Mouse (Mus musculus): ENCODE results near the gene Tmc8. TPM values are rescaled to one million over a fixed set of nuclear protein-coding genes. Genes with fewer than 3 reads are reported as not detected.
A peak's percentile ranks its signal among the peaks of the same experiment; 100 is the strongest.
"Not testable (repeated sequence)": the region's sequence is repeated elsewhere in the genome, so short reads cannot be mapped to it uniquely, and the experiment has no call there.

The Tmc8 gene
- polyA plus RNA-seq, 1 experiment from 2014 or later = 1.5 TPM

DNA sequence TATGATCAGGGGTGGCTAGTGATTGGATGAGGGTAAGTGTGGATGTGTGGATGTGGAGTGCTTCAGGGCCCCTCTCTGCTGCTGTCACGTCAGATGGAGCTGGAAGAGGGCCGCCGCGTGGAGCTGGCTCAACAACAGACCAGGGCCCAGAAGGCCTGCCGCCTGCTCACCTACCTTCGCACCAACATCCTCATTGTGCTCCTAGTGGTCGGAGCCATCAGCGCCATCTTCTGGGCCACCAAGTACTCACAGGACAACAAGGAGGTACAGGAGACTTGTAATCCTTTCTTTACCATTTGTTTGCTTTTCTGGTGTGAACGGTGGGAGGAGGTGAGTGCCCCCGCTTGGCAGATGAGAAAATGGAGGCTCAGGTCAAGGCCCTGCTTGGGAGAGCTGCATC is 4.4 kb downstream of the Tmc8 start:
- H3K9me3 ChIP-seq = no peaks in the 10 kb centered on the region
- no peak overlapping the region for H3K27ac ChIP-seq
- no peak overlapping the region for H3K4me3 ChIP-seq
- peaks cover 25% of the 10 kb centered on the region for H3K27me3 ChIP-seq (replicated peaks)
- no peak overlapping the region for H3K9ac ChIP-seq
- 7% methylated on average over 10 of the region's 10 CpGs for WGBS
- no peak overlapping the region for H3K4me2 ChIP-seq
- peaks cover 17% of the 10 kb centered on the region for H3K4me1 ChIP-seq
- ATAC-seq (replicated peaks) = no peak
- H3K36me3 ChIP-seq (replicated peaks) = no peaks in the 10 kb centered on the region

DNA sequence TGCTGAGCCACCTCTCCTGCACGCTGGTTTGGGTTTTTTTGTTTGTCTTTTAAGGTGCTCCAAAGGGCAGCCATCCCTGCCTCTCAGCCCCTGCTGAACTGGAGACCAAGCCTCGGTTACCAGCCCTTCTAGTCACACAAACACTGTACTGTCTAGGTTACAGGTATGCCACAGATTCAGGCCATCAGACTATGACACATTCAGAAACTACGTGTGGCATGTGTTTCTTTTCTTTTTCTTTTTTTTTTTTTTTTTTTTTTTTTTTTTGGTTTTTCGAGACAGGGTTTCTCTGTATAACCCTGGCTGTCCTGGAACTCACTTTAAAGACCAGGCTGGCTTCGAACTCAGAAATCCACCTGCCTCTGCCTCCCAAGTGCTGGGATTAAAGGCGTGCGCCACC is 6.6 kb downstream of the Tmc8 start:
- not testable (repeated sequence) for H3K27ac ChIP-seq; H3K4me2 ChIP-seq; H3K9me3 ChIP-seq; H3K9ac ChIP-seq; H3K4me3 ChIP-seq; ATAC-seq (replicated peaks); H3K4me1 ChIP-seq; H3K36me3 ChIP-seq (replicated peaks)
- WGBS = 87% methylated on average over 7 of the region's 7 CpGs
- peaks cover 28% of the 10 kb centered on the region for H3K27me3 ChIP-seq (replicated peaks)

GRCm38 (mm10) chr11:117790286-117790685 is 8.4 kb downstream of the Tmc8 start:
- no peaks in the 10 kb centered on the region for H3K4me1 ChIP-seq
- no peaks in the 10 kb centered on the region for H3K36me3 ChIP-seq (replicated peaks)
- no peak overlapping the region for H3K9ac ChIP-seq
- no peak overlapping the region for H3K4me3 ChIP-seq
- no peak overlapping the region for H3K27ac ChIP-seq
- H3K27me3 ChIP-seq (replicated peaks) = peaks cover 19% of the 10 kb centered on the region
- WGBS = 4% methylated on average over 14 of the region's 14 CpGs
- no peaks in the 10 kb centered on the region for H3K9me3 ChIP-seq
- H3K4me2 ChIP-seq = 0 out of 2 replicates have a peak overlapping the region, but pooled peaks have one; percentile 1
- ATAC-seq (replicated peaks) = no peak

GRCm38 (mm10) chr11:117790703-117791440 is 9.0 kb downstream of the Tmc8 start:
- H3K4me3 ChIP-seq = no peak overlapping the region
- no peak overlapping the region for H3K27ac ChIP-seq
- H3K36me3 ChIP-seq (replicated peaks) = no peaks in the 10 kb centered on the region
- H3K9ac ChIP-seq = no peak overlapping the region
- H3K4me1 ChIP-seq = no peaks in the 10 kb centered on the region
- no peaks in the 10 kb centered on the region for H3K9me3 ChIP-seq
- WGBS = 35% methylated on average over 23 of the region's 23 CpGs
- 0 out of 2 replicates have a peak overlapping the region, but pooled peaks have one; percentile 1 for H3K4me2 ChIP-seq
- no peak for ATAC-seq (replicated peaks)
- H3K27me3 ChIP-seq (replicated peaks) = peaks cover 19% of the 10 kb centered on the region

GRCm38 (mm10) chr11:117791441-117791761 is 9.5 kb downstream of the Tmc8 start:
- Histone ChIP-seq H3K27me3 (replicated peaks) (peaks cover 19% of the 10 kb centered on the region), H3K9ac (no peak overlapping the region), H3K36me3 (replicated peaks) (no peaks in the 10 kb centered on the region), H3K27ac (no peak overlapping the region), H3K9me3 (no peaks in the 10 kb centered on the region), H3K4me2 (no peak overlapping the region), H3K4me3 (no peak overlapping the region), H3K4me1 (no peaks in the 10 kb centered on the region)
- ATAC-seq (replicated peaks) = no peak
- WGBS = 85% methylated on average over 9 of the region's 9 CpGs

GRCm38 (mm10) chr11:117792281-117792888 is 10.5 kb downstream of the Tmc8 start:
- peaks cover 19% of the 10 kb centered on the region for H3K27me3 ChIP-seq (replicated peaks)
- ATAC-seq (replicated peaks) = no peak
- H3K36me3 ChIP-seq (replicated peaks) = no peaks in the 10 kb centered on the region
- WGBS = 14% methylated on average over 22 of the region's 22 CpGs
- H3K4me2 ChIP-seq = no peak overlapping the region
- no peak overlapping the region for H3K9ac ChIP-seq
- no peaks in the 10 kb centered on the region for H3K9me3 ChIP-seq
- H3K4me3 ChIP-seq = no peak overlapping the region
- H3K4me1 ChIP-seq = no peaks in the 10 kb centered on the region
- no peak overlapping the region for H3K27ac ChIP-seq

GRCm38 (mm10) chr11:117794035-117794551 is 12.2 kb downstream of the Tmc8 start:
- no peaks in the 10 kb centered on the region for H3K36me3 ChIP-seq (replicated peaks)
- no peaks in the 10 kb centered on the region for H3K4me1 ChIP-seq
- H3K4me2 ChIP-seq = no peak overlapping the region
- no peaks in the 10 kb centered on the region for H3K9me3 ChIP-seq
- WGBS = 57% methylated on average over 4 of the region's 4 CpGs
- no peak overlapping the region for H3K27ac ChIP-seq
- H3K27me3 ChIP-seq (replicated peaks) = peaks cover 19% of the 10 kb centered on the region
- ATAC-seq (replicated peaks) = no peak
- H3K4me3 ChIP-seq = no peak overlapping the region
- H3K9ac ChIP-seq = no peak overlapping the region

GRCm38 (mm10) chr11:117796954-117797353 is 15.1 kb downstream of the Tmc8 start:
- Histone ChIP-seq H3K4me1 (no peaks in the 10 kb centered on the region), H3K4me3 (no peak overlapping the region), H3K27ac (no peak overlapping the region), H3K36me3 (replicated peaks) (no peaks in the 10 kb centered on the region), H3K27me3 (replicated peaks) (peaks cover 5% of the 10 kb centered on the region; the same call in 1 of the 2 replicates), H3K9me3 (no peaks in the 10 kb centered on the region), H3K9ac (no peak overlapping the region), H3K4me2 (no peak overlapping the region)
- 47% methylated on average over 5 of the region's 5 CpGs for WGBS
- ATAC-seq (replicated peaks) = no peak

GRCm38 (mm10) chr11:117797511-117798159 is 15.8 kb downstream of the Tmc8 start, which contains the start of gene 6030468B19Rik:
Gene 6030468B19Rik, plus strand, starts transcription at chr11:117797660.
- no peak within 1 kb of the TSS for H3K9ac ChIP-seq
- H3K27ac ChIP-seq = no peak within 1 kb of the TSS
- H3K4me3 ChIP-seq = no peak within 1 kb of the TSS
- no peak within 1 kb of the TSS for H3K4me2 ChIP-seq
- no peaks in the 10 kb centered on the region for H3K27me3 ChIP-seq (replicated peaks)
- H3K9me3 ChIP-seq = no peaks in the 10 kb centered on the region
- WGBS = 61% methylated on average over 9 of the region's 9 CpGs
- H3K36me3 ChIP-seq (replicated peaks) = no peaks in the 10 kb centered on the region
- no peak for ATAC-seq (replicated peaks)
- H3K4me1 ChIP-seq = no peaks in the 10 kb centered on the region

DNA sequence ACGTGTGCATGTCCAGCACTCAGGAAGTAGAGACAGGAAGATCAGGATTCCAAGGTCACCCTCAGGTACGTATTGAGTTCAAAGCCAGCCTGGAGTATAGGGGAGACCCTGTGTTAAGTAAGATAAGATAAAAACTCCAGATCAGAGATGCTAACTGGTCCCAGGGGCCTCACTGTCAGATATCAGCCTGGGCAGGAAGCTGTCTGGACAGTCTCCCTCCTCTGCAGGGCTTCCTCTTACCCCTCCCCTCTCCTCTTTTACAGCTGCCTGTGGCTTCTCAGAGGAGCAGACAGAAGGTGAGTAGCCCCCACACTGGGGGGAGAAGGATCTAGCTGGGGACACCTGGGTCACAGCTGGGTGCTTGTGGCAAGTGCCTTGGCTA is 16.3 kb downstream of the Tmc8 start:
- ATAC-seq (replicated peaks) = no peak
- Histone ChIP-seq H3K4me1 (no peaks in the 10 kb centered on the region), H3K9me3 (no peaks in the 10 kb centered on the region), H3K27me3 (replicated peaks) (no peaks in the 10 kb centered on the region), H3K4me2 (no peak overlapping the region), H3K36me3 (replicated peaks) (no peaks in the 10 kb centered on the region), H3K4me3 (no peak overlapping the region), H3K9ac (no peak overlapping the region), H3K27ac (no peak overlapping the region)
- 45% methylated on average over 2 of the region's 2 CpGs for WGBS

GRCm38 (mm10) chr11:117799174-117799573 is 17.3 kb downstream of the Tmc8 start:
- Histone ChIP-seq H3K4me1 (no peaks in the 10 kb centered on the region), H3K9me3 (no peaks in the 10 kb centered on the region), H3K27me3 (replicated peaks) (no peaks in the 10 kb centered on the region), H3K9ac (no peak overlapping the region), H3K27ac (no peak overlapping the region), H3K4me3 (no peak overlapping the region), H3K36me3 (replicated peaks) (no peaks in the 10 kb centered on the region), H3K4me2 (no peak overlapping the region)
- no peak for ATAC-seq (replicated peaks)
- WGBS = 71% methylated on average over 5 of the region's 5 CpGs

DNA sequence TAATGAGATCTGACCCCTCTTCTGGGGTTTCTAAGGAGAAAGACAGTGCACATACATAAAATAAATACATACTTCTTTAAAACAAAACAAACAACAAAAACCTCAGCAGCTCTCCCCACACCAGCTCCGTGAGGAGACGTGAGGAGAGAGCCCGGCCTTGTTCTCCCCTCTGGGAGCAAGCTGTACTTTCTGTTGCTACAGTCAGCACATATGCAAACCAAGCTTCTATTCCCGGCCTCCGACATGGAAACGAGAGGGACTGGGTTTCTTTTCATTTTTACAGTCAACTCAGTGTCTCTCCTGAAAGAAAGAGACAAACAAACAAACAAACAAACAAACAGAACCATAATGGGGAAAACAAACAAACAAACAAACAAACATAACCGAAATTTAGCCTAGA is 18.2 kb downstream of the Tmc8 start:
- no peak overlapping the region for H3K4me2 ChIP-seq

More for the DNA sequence above, 18.2 kb downstream of the Tmc8 start:
- H3K9me3 ChIP-seq = no peaks in the 10 kb centered on the region
- H3K27me3 ChIP-seq (replicated peaks) = no peaks in the 10 kb centered on the region
- no peak overlapping the region for H3K4me3 ChIP-seq
- no peak overlapping the region for H3K9ac ChIP-seq
- WGBS = 88% methylated on average over 7 of the region's 7 CpGs
- no peaks in the 10 kb centered on the region for H3K4me1 ChIP-seq
- ATAC-seq (replicated peaks) = no peak
- H3K27ac ChIP-seq = no peak overlapping the region
- H3K36me3 ChIP-seq (replicated peaks) = no peaks in the 10 kb centered on the region

All from midbrain, embryonic 15.5 days (tissue).